Mouse (Mus musculus) ES-Bruce4 (cell line): ENCODE measurements around the gene Ifit3b.

ENCODE experiments used
- CTCF ChIP-seq: IDR thresholded peaks from one replicate; pipeline ENCODE4 v1.8.1; 2011; ENCODE audit warnings: low read depth, low read length
- EP300 ChIP-seq: IDR thresholded peaks from 2 replicates; pipeline ENCODE4 v1.6.1; 2011; ENCODE audit warnings: low read depth, low read length; ENCODE audit not compliant: insufficient read depth

DNA sequence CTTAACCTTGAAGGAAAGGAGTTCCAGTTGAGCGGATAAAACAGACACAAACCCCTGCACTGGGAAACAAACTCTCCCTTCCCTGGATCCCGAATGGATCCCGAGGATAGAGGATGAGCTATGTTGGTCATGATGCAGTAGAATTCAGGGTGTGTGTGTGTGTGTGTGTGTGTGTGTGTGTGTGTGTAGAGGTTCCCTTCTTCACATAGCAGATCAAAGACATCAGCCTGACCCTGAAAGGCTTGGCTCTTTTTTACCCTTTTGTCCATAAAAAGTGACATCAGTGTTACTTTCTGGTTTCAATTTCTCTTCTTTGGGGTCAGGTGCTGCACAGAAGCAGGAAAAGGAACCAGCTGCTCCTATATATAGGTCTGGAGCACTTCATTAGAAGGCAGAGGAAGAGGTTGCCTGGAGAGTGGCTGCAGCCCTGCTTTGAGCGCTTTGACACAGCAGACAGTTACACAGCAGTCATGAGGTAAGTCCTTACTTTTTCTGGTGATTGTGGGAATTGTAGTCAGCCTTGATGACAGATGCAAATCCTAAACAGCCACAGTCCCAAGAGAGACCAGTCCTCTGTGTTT is 37.8 kb upstream of the Ifit3b start:
- no peak for TF ChIP-seq EP300
- no peak for TF ChIP-seq CTCF
